Mouse (Mus musculus) liver, embryonic 14.5 days (tissue): ENCODE data around the gene Adamts17.

Source experiments
- CTCF ChIP-seq: IDR thresholded peaks from 2 replicates; pipeline ENCODE4 v1.5.1; 2016; ENCODE audit warnings: antibody characterized with exemption, low read depth, control low read depth
- EP300 ChIP-seq: IDR thresholded peaks from 2 replicates; pipeline ENCODE4 v1.6.1; 2016; ENCODE audit warnings: antibody characterized with exemption, low read depth

GRCm38 (mm10) chr7:66968661-66969060 is 129.1 kb downstream of the Adamts17 start:
- no peak for TF ChIP-seq CTCF
- TF ChIP-seq EP300 = no peak
